Mouse (Mus musculus) neutrophil, adult 5-6 weeks (primary cell): Measurements from ENCODE around the gene Ccdc182. TPM values are rescaled to one million over a fixed set of nuclear protein-coding genes. Genes with fewer than 3 reads are reported as not detected.

ENCODE experiments used
- ATAC-seq: fragments of 151-379, 151-347 bp; 2 replicates; pipeline ENCODE4 v1.8.0; 2017; ENCODE audit warnings: mild to moderate bottlenecking, moderate TSS enrichment; ENCODE audit not compliant: insufficient number of reproducible peaks, poor library complexity, low FRiP score, severe bottlenecking; ENCODE audit errors: extremely low read depth
- total RNA-seq: library from RNA; stranded (forward); fragments of 200-1000 nt; gene quantifications from 2 replicates; pipeline ENCODE4 v1.2.3, GENCODE M21; 2017

The Ccdc182 gene
- total RNA-seq, 1 experiment from 2014 or later, result not detected

DNA sequence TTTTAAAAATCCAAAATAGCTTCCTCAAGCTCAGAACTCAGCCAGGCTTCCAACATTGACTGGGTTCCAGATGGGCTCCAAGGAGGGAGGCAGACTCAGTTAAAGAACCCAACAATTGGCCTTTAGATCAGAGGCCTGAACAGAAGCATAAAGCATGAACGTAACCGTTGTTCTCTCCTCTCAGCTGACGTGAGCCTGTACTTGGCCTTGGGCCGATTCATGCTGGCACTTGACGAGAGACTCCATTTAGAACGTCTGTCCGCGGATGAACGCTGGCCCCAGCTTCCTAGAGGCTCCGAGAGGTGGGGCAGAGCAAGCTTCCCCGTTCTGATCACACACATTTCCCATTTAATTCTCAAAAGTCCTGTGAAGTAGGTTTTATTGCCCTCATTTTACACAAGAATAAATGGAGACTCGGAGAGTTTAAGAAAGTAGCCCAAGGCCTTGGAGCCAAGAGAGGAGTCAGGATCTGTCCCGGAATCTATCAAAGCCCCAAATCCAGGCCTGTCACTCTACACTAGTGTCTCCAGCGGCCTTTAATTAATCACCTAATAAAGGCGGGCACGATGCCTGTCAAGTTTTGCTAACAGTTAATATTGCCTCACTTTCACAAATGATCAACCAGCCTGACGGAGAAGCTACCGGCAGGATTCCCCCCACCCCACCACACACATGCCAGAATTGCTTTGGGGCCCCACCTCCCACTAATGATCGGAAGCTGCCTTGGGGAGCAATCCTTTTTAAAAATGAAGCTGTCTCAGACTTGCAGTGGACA lies 17.1 kb upstream of the Ccdc182 start:
- ATAC-seq, result no peak

DNA sequence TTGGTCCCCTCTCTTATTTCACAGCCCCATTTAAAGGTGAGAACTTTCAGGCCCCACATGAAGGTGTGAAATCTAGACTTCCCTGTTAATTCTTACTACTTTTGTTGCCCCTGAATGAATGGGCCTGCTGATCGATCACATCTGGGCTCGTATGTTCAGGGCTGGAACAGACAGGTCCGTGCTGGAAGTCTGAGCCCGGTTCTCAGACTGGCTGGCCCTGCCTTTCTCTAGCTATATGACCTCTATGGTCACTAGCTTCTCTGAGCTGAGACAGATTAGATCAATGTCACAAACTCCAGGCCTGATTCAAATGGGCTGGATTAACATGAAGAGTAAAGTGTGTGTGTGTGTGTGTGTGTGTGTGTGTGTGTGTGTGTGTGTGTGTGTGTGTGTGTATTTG lies 14.9 kb upstream of the Ccdc182 start:
- ATAC-seq, result no peak

DNA sequence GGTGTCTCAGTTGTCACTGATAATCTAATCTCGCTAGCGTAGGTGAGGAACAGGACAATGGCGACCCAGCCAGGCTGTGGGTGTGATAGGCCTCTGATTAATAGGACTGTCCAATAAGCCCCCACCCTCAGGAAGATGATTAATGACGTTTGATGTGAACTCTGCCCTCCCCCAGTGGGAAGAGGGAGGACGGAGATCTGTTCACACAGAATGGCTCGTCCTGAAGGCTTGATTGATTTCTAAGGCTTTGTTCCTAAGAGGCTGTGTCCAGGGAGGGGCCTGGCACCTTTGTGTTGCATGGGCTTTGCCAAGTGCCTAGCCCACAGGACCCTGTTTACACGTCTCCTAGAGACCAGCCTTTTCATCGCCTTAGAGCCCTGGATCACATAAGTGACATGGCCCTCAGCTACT lies 13.4 kb upstream of the Ccdc182 start:
- no peak for ATAC-seq

DNA sequence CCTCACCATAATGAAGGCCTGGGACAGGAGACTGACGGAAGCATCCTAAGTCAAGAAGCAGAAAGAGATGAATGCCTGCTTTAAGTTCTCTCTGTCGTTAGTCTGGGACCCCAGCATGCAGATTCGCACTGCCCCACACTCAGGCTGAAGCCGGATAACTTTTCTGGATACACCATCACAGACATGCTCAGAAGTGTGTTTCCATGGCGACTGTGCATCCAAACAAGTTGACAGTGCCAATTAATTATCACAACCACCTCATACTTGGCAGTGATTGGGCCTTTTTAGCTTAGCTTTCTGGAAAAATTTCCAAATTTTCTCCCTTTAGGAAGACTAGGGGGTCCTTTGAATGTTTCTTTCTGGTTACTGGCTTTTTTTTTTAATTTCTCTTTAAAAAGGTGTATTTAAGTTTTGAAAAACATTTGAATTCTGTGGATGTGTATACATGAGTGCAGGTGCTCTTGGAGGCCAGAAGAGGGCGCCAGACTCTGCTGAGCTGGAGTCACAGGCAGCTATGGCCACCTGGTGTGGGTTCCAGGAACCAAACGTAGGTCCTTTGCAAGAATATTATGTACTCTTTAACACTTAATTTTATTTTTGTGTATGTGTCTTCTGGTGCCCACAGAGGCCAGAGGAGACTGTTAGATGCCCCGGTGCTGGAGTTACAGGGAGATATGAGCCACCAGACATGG lies 12.3 kb upstream of the Ccdc182 start:
- no peak for ATAC-seq

DNA sequence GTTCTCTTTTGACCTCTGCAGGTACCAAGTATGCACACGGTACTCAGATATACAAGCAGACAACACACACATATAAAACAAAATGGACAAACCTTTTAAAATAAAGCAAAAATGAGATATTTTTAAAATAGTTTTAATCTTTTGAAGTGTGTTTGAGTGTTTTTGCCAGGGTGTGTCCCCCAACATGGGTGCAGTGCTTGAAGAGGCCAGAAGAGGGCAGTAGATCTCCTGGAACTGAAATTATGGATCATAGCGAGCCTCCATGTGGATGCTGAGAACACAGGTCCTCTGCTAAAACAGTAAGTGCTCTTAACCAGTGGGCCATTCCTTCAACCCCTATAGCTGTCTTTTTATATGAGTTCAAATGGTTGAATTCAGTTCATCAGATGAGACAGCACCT lies 11.3 kb upstream of the Ccdc182 start:
- ATAC-seq, result no peak

DNA sequence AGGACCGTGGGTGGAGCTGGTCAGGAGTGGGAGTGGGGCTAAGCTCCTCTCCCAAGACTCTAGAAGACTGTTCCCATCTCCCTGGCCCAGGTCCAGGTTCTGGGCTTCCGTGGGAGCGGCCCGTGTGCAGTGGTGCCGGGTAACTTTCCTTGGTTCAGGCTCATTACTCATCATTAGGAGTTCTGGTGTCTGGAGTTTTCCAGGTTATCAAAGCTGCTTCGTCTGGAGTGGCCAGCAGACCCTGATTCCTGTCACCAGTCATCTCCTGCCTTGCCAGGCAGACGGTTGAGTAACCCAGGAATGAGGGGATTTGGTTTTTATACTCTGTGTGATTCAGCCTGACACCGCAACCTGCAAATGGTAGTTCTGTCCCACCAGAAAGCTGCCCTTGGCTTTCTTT lies 7.8 kb upstream of the Ccdc182 start:
- no peak for ATAC-seq

DNA sequence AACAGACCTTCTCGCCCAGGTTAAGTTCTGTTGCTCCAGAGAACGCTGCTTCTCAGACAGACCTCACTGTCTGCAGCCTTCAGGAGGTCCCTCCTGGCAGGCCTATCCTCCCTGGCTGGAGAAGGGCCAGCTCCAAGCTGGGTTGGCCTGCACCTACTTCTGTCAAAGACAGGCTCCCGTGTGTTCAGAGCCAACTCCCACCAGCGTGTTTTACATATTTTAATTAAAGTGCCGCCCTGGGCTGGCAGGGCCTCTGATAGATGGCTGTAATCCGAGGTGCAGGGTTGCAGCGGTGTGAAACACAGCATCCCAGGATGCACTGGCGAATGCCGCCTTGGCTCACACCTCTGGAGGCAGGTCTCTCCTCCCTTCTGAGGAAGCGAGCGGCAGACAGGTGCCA lies 5.5 kb upstream of the Ccdc182 start:
- ATAC-seq, result 0 out of 2 replicates have a peak, but pooled peaks have one; percentile 7

DNA sequence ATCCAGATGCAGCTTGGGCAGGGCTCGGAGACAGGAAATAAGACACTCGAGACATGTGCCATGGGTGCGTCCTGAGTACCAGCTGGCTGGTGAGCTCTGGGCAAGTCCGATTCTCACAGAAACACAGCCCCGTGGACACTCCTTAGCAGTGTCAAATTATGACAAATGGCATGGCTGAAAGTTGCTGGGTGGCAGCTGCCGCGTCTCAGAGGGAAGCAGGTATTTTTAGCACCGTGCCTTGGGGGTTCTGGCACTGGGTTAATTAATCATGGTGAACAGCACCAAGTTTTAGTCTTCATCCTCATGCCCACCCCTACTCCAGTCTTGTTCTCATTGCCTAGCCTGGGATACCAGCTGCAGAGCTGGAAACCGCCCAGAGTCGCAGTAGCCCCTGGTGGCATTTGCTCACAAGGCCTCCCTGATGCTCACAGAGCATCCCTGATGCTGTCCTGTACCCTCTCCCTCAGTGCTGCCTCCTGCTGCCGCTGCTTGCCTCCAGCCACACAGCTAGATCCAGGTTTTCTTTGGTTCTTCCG lies 5.0 kb upstream of the Ccdc182 start:
- ATAC-seq, result no peak

DNA sequence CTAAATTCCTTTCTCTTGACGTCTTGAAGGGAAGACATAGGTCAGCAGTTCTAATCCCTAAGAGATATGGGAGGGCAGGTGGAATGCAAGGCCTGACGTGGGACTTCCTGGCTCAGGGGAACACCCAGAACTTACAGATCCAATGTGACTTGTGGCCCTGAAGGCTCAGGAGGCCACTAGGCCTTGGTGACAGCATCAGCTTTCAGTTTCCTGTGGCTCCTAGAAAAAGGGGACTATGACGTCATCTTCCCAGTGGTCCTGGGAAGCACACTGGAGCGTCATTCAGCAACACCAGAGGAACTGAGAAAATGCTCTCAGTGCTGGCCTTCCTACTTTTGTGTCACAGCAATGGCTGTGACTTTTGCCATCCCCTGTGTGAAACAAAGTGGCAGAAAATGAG lies 2.6 kb upstream of the Ccdc182 start:
- ATAC-seq, result no peak

DNA sequence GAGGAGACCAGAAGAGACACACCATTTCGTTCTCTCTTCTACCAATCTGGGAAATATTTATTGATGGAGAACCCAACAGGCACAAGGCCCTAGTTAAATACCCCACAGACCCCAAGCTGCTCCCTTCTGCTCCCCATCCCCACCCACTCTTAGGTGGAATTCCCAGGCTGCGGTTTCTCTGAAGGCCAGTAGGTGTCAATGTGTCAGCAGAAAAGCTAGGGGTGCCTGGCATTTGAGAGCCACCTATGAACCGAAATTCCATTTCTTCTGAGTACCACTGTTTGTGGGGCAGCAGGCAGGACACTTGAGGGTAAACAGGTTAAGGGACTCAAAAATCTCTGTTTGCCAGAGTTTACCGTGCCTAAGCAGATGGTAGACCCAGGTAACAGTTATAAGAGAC lies 2.2 kb upstream of the Ccdc182 start:
- ATAC-seq, result no peak

DNA sequence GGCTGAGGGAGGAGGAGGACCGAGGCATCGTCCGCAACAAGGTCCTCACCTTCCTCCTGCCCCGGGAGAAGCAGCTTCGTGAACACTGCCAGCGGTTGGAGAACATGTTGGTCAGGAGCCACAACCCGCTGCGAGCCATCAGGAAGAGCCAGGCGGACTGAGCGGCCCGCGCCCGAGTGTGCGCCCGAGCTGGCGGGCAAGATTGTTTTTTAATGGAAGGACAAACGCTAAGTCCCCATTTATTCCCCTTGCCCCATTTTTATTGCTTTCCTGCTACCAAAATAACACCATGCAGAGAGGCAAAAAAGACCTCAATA lies 494 bp downstream of the Ccdc182 start:
- no peak for ATAC-seq

DNA sequence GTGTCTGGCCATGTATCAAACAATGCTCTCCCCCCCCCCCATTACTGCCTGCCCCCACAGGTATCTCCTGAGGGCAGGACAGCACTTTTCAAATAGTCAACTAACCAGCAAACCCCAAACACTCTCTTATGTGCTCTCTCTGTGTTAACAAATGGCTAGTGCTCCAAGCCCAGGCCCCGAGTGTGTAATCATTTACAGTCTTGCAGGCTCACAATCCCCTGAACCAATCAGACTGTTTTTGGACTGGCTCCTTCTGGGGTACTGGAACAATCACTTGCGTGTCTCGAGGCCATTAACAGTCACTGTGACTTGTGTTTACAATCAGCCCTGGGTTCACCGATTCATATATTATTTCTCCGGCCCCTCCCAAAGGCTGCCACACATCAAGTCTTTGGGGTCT lies 1.4 kb downstream of the Ccdc182 start:
- ATAC-seq, result no peak

DNA sequence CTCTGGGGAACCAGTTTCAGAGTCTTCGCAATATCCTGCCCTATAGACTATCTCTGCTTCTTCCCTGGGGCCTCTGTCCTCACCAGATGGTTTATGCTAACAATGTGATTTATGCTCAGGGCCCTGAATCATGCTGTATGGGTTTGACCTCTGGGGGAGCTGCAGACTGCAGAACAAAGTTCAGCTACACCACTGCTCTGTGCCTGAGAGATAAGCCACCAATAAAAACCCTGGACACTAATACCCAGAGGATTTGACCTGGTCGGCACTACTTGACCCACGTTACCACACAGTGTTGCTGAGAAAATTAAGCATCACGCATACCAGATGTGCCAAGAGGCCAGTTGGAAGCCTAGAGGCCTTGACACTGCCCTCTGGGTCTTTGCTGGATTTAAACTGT lies 3.7 kb downstream of the Ccdc182 start:
- no peak for ATAC-seq

DNA sequence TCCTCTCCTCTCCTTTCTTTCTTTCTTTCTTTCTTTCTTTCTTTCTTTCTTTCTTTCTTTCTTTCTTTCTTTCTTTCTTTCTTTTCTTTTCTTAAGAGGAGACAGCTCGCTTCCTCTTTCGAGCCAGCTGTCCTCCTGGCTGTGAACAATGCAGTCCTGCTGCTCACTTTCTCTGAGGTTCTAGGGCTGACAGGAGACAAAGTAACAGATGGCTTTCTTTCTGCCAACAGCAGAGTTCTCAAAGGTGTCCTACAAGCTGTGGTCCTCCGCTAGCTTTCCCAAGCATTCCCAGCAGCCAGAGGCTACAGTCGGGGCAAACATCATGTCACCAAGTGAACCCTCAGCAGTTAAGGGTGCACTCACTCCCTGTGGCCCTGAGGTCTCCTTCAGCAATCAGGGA lies 5.5 kb downstream of the Ccdc182 start:
- ATAC-seq, result no peak

DNA sequence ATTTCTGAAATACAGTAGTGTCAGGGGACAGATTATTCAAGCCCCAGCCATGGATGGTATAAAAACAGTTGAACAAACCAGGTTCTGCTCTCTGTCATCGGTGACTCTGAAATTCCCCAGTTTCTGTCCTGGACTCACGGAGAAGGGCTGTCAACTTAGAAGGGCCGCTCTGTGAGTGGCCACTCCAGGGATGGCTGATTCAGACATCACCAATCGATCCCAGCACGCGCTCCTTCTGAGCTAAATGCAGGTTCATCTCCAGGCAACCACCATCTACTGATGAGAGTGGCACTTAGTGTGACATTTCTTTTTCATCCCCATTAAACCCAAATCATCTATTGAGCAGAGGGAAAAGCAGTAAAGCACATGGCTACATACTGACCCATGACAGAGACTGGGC lies 7.8 kb downstream of the Ccdc182 start:
- no peak for ATAC-seq

DNA sequence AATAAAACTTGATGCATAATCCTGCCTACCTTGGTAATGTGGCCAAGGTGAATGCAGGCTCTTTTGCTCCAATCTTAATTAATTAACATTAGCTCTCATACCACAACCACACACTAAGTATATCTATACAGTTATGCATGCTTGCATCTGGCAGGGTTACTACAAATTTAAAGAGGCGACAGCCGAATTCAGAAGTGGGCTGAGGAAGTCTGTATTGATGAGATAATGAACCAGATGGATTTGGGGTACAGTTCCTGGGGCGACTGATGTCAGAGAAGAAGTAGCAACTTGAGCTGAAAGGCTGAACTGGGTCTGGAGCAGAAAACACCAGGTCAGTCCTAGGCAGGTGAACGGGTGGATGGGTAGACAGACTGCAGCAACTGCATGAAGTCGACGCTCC lies 11.9 kb downstream of the Ccdc182 start:
- ATAC-seq, result no peak

DNA sequence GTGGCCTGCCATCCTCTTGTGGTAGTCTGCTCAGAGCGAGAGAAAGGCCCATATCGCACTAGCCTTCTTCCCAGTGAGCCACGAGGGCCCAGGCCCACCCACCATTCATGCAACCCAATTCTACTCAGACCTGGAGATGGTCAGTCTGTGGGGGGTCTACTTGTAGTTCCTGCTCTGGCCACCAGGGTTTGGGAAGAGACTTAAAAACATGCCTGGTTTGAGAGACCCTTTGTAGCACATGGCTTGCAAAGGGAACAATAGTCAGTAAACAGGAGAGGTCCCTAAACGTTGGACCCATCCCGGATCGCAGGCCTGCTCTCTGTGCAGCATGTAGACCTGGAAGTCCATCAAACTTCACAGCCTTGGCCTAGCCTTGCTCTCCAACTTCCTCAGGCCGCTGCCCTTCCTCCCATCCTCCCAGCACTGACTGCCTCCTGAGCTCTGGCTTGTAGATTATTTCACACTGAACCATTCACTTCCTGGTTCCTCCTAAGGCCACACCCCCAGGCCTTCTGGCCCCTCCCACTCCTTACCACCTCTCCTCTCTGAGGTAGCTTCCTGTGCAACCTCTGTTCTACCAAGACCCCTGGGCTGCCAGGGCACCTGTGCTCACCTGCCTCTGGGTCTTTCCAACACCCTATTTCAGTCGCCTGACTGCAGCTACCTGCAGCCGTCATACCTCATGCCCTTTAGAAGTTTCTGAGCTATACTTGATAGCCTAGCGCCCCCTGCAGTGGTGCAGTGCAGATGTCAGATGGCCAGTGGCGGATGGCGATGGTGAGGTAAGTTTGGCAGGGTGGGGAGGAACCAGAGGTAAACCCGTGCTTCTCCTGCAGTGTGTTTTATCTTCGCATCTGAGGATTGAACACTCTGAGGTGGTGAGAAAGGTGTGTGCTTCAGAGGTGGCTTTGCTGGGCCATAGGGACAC lies 14.0 kb downstream of the Ccdc182 start:
- ATAC-seq, result no peak

DNA sequence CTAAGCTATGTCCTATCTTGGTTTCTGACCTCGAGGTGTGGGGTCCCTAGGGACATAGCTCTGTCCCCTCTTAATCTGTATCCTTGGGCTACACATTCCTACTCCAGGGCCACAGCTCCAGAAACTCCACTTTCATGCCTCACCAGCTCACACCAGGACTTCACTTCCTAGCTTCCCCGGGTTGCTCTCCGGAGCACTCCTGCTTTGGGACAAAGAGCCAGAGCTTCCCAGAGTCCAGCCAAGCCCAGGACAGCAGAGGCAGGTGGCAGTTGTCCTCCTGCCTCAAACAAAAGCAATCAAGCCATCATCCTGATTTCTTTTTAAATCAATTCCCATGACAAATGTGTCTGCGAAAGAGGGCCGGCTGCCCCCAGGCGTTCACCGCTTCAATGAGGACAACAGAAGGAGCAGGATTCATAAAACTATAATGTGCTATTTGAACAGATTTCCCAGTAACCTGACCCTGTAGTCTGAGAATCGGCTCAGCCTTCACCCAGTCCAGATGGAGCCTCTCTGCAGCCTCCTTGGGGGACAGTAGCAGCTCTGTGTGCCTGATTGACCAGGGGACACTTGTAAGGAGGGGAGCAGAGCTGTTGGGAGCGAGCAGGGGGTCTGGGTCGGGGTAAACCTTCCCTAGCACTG lies 15.3 kb downstream of the Ccdc182 start:
- no peak for ATAC-seq

DNA sequence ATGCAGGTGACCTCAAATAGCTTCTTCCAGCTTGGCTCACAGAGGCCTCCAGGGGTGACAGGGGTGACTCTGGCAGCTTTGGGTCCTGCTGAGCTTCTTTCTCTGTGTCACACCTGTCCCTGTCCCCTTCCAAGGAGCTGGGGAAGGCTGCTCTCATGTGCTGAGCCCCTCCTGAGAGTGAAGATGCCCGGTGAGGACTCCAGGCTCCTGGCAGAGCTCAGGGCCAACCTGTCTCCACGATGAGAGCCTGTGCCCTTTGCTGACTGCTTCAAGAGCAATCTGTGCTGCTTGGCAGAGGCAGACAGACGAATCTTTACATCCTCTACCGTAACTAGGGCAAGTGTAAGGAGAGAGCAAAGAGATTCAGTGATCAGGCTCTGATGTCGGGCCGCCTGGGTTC lies 16.9 kb downstream of the Ccdc182 start:
- ATAC-seq, result no peak
